Mouse (Mus musculus): ENCODE data around the gene Slirp.

Gene Slirp

GRCm38 (mm10) chr12:87443700-87444122, at the start of gene Slirp, which contains the start of gene Alkbh1:
Gene Slirp (plus strand): TSS chr12:87443896.
Gene Alkbh1 (minus strand): TSS chr12:87444017.
- peak; percentile 98 for DNase-seq (ENCODE audit: low spot score)

GRCm38 (mm10) chr12:87394316-87394715, 49.4 kb upstream of the Slirp start:
- DNase-seq (ENCODE audit: low spot score) = no peak

GRCm38 (mm10) chr12:87397126-87397525, 46.6 kb upstream of the Slirp start:
- no peak for DNase-seq (ENCODE audit: low spot score)

GRCm38 (mm10) chr12:87397811-87398417, 45.8 kb upstream of the Slirp start:
- DNase-seq (ENCODE audit: low spot score) = no peak

GRCm38 (mm10) chr12:87399119-87399819, 44.4 kb upstream of the Slirp start:
- DNase-seq (ENCODE audit: low spot score) = no peak

GRCm38 (mm10) chr12:87401883-87402282, 41.8 kb upstream of the Slirp start:
- peak; percentile 34 for DNase-seq (ENCODE audit: low spot score)

- no peak for DNase-seq (ENCODE audit: low spot score)
These were observed 38.5 kb upstream of the Slirp start for GRCm38 (mm10) chr12:87405165-87405564.

GRCm38 (mm10) chr12:87405721-87406120, 38.0 kb upstream of the Slirp start:
- DNase-seq (ENCODE audit: low spot score) = no peak

GRCm38 (mm10) chr12:87407869-87408605, 35.7 kb upstream of the Slirp start:
- peak; percentile 60 for DNase-seq (ENCODE audit: low spot score)

- DNase-seq (ENCODE audit: low spot score) = no peak
These were observed 34.6 kb upstream of the Slirp start for GRCm38 (mm10) chr12:87409123-87409522.

- DNase-seq (ENCODE audit: low spot score) = no peak
These were observed 32.7 kb upstream of the Slirp start for GRCm38 (mm10) chr12:87410999-87411398.

- peak; percentile 81 for DNase-seq (ENCODE audit: low spot score)
These were observed 30.4 kb upstream of the Slirp start for GRCm38 (mm10) chr12:87413179-87413790.

GRCm38 (mm10) chr12:87415358-87415757, 28.3 kb upstream of the Slirp start:
- DNase-seq (ENCODE audit: low spot score) = no peak

- peak; percentile 77 for DNase-seq (ENCODE audit: low spot score)
These were observed 27.0 kb upstream of the Slirp start for GRCm38 (mm10) chr12:87416690-87417089.

- DNase-seq (ENCODE audit: low spot score) = peak; percentile 58
These were observed 24.8 kb upstream of the Slirp start for GRCm38 (mm10) chr12:87418921-87419320.

GRCm38 (mm10) chr12:87419974-87420485, 23.7 kb upstream of the Slirp start:
- DNase-seq (ENCODE audit: low spot score) = no peak

GRCm38 (mm10) chr12:87421708-87422507, 21.8 kb upstream of the Slirp start:
- no peak for DNase-seq (ENCODE audit: low spot score)

GRCm38 (mm10) chr12:87423700-87424099, 20.0 kb upstream of the Slirp start:
- no peak for DNase-seq (ENCODE audit: low spot score)

- DNase-seq (ENCODE audit: low spot score) = no peak
These were observed 19.2 kb upstream of the Slirp start for GRCm38 (mm10) chr12:87424516-87424915.

- DNase-seq (ENCODE audit: low spot score) = no peak
These were observed 17.2 kb upstream of the Slirp start for GRCm38 (mm10) chr12:87426354-87427031.

GRCm38 (mm10) chr12:87428295-87428694, 15.4 kb upstream of the Slirp start:
- no peak for DNase-seq (ENCODE audit: low spot score)
